Mouse (Mus musculus) kidney, postnatal 14 days (tissue): ENCODE measurements around the gene Rilp.

ENCODE experiments used
- DNase-seq: peaks from one replicate; pipeline ENCODE4 v3.0.0; 2022; ENCODE audit warnings: mixed read lengths

Gene Rilp

DNA sequence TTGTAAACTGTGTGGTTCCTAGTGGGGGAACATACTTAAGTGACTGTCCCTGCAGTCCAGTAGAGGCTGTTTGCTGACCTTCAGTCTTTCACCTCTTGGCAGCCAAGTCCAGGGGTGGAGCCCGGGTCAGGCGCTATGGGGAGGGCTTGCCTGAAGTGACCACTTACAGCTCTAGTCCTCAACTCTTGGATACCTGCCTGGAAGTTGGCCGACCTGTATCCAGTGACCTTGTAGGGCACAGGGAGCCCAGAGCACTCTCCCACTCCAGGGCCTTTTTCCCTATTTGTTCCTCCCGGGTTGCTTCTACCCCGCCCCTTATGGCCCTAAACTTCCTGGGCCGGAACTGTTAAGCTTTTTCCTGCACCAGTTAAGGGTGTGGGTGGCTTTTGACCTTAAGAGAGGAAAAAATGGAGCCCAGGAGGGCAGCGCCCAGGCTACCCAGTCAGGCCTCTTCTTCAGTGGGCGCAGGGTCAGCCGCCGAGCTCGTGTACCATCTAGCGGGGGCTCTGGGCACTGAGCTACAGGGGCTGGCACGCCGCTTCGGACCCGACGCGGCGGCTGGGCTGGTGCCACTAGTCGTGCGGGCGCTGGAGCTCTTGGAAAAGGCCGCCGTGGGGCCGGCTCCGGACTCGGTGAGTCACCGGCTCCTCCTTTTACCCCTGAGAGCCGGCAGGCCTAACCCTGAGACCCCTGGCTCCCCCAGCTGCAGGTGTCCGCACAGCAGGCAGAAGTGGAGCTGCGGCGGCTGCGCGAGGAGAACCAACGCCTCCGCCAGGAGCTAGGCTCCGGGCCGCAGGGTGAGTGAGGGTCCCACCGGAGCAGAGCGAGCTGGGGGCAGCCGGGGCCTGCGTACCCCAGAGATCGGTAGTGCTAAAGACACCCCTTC is at the start of gene Rilp:
Gene Rilp, plus strand, starts transcription at position 354 of the 886 bp plus-strand sequence.
- DNase-seq: peak; percentile 94

DNA sequence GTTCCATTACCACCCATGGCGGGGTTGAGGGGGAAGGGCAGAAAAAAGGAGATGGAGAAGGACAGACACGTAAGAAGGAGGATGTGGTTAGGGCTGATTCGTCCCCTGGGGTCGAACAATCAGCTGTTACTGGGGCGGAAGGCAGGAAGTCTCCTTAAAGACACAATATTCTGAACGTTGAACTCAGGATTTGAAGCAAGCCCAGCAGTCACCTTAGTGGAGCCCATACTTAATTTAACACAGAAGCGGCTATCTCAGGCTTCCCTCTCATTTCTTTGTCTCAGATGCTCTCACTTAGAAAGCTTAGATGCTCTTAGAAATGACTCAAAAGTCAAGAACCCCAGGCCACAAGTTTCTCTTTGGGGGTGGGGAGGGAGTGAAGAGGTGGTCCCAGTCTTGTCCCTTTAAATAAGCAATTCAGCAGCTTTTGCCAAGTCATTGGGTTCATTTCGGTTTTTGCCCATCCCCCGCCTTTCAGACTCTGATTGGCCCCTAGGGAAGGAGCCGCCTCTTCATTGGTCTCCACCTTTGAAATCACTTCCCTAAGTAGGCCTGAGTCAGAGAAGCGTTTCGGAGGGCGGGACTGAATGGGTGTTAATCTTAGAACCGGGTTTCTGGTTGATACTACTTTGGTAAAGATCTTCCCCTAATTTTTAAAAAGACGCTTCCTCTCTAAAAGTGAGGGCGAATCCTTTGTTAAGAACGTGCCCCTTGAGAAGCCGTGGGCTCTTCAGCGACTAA is 49.6 kb upstream of the Rilp start:
- peak; percentile 95 for DNase-seq

DNA sequence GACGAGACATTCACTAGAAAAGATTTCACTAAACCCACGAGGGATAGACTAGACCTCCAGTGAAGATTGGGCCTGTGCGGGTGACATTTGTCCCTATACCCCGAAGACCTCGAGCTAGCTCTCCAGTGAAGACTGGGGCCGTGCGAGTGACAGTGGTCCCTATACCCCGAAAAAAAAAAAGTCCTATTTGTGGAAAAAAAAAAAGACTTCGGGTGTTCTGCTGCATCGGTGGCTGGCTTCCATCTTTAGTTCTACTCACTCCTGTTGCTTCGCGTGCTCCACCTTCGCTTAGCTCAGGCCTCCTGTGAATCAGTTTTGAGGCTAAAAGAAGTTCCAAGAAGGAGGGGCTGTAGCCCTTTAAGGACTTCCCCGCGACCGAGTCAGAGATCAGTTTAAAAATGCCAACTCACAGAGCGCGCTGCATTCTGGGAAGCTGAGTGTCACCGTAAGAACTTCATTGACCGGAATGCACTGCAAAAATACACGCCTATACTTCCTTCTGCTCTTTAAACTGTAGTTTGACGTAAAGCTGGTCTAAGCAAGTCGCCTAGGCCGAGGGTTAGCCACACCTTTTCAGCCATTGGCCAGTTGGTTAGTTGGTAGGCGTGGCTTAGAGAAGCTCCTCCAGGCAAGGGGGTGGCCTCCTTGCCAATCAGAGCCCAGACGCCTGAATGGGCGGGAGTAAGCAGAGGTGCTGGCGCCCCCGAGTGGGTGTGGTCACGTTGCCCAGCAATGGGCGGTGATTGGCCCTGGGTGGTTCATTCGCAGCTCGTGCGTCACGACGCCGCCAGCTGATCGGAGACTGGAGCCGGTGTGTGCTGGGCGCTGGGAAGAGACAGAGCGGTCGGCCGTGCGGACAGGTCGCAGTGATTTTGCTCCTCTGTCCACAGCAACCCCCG is 48.8 kb upstream of the Rilp start, which contains the start of gene Tlcd2:
Gene Tlcd2, plus strand, starts transcription at position 872 of the 899 bp plus-strand sequence.
- peak; percentile 100 for DNase-seq

DNA sequence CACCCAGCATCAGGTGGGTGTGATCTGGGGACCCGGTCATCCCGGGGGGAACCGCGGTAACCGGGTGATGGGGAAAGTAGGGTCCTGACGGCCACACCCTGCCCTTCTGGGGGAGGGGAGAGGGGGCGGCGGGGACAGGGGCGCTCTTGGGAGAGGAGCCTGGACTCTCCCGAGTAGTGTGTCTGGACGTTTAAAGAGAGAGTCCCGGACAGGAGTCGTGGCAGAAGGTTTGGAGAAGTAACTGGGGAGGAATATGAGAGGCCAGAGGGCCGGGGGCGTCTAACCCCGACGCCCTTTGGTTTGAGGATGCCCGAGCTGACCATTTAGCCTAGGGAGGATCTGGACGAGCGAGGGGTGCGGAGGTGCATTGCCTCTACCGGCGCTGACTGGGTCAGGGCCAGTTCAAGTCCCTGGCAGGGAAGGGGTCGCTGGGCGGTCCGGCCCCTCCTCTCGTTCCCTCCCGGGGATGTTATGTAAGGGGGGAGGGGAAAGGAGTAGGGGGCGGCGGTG is 48.1 kb upstream of the Rilp start:
- no peak for DNase-seq

DNA sequence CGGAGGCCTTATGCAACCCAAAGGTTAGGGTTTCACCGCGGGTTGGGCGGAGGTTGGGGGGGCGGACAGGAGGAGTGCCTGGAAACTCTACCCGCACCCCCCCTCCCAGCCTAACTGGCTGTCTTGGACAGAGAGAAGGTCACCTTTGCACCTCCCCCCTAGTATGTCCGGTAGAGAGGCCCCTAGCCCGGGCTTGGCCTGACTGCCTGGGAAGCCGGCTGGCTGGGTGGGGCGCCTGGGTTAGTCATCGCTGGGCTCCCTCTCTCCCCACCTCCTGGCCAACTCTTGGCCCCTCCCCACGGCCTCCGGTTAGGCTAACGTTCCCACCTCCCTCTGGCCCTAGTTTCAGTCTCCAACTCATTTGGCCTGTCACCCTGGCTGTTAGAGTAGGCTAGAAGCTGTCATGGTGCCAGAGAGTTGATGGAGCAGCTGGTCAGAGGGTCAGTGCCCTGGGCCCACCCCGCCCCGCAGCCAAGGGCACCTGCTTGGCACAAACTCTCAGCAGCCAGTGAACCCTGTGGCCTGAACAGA is 47.6 kb upstream of the Rilp start:
- DNase-seq: peak; percentile 92

DNA sequence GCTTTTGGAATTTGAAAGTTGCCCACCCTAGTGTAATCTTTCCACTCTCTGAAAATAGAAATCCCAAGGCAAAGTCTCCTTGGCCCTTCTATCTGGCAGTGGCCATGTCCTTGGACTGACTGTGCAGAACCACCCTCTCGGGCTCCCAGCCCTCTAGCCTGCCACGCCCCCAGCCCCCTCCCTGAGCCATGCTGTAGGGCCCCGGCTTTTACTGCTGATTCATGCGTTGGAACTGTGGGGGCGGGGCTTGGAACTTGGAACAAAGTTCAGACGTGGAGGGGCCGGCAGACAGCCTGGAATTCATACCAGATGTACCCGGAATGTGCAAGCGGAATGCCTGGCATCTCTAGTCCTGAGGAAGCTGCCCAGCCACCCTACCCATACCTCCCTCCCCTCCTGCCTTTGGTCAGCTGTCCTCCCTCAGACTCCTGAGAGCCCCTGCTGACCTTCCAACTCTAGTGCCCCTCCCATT is 47.0 kb upstream of the Rilp start:
- DNase-seq: peak; percentile 97

DNA sequence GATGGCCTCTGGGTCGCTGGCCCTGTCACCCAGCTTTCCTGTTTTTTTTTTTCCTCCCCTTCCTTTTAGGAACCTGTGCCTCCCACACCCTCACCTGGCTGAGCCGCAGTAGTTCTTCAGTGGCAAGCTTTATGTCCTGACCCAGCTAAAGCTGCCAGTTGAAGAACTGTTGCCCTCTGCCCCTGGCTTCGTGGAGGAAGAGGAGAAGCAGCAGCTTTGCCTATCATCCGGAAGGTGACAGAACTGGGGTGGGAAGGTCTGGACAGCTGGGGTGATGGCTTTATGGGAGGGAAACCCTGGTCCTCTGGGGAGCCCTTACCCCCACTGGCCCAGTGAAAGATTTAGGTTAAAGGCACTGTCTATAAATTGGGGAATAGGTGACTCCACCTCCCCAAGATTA is 46.3 kb upstream of the Rilp start:
- DNase-seq: no peak

DNA sequence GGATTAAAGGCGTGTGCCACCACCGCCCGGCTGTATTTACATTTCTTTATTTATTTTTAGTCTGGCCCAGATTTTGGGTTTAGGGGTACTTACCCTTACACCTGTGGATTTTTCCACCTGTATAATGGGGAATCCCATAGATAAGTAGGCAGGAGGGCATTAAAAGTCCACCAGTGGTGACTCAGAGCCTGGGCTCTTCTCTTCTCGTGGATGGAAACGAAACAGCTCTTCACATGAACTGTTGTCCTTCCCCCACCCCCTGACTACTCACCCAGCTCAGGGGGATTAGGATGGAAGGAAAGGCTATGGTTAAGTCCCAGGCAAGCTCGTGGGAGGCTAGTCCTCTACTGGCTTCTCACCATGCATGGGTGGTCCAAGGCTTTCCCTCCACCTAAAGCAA is 45.5 kb upstream of the Rilp start:
- DNase-seq: no peak

DNA sequence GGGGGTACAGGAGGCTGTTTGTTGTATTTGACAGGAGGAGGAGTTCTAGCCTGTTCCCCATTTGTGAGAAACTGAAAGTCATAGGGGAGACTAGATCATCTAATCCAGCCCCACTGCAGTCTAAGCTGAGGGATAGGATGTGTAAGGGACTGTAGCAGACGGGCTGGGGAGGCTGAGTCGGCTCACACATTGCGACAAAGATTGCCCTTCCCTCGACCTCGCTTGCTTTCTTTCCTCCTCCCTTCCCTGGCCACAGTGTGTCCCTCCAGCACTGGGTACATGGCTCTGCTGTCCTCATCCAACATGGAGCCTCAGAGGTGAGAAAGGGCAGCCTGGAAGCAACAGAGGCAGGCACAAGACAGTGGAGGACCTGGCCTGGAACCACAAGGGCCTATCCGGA is 44.8 kb upstream of the Rilp start:
- no peak for DNase-seq

DNA sequence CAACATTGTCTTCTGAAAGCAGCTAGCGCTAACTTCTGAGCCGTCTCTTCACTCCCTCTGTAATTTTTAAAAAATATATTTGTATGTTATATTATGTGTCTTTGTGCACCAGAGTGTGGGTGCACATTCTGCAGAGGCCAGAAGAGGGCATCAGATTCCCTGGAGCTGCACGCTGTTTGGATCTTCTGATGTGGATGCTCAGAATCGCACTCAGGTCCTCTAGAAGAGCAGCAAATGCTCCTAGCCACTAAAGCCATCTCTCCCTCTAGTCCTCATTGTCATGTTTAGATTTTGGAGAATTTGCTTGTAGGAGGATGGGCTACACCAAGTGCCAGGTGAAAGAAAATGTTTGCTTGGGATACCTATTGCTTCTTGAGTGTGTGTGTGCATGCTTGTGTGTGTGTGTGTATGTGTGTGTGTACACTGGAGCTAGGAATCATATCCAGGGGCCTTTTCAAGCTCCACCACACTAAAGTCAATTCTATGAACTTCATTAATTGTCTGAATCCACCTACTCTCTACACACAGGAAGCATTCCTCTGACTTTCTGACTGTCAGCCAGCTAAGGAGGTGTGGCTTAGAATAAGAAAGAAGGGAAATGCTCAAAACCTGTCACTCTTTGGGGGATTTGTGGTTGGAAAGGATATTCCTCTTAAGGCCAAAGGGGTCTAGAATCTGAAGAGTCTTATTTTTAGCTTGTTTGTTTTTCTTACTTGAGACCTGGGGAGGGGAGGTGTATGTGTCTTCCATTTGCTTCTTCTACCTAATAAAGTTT is 43.0 kb upstream of the Rilp start:
- DNase-seq: no peak

DNA sequence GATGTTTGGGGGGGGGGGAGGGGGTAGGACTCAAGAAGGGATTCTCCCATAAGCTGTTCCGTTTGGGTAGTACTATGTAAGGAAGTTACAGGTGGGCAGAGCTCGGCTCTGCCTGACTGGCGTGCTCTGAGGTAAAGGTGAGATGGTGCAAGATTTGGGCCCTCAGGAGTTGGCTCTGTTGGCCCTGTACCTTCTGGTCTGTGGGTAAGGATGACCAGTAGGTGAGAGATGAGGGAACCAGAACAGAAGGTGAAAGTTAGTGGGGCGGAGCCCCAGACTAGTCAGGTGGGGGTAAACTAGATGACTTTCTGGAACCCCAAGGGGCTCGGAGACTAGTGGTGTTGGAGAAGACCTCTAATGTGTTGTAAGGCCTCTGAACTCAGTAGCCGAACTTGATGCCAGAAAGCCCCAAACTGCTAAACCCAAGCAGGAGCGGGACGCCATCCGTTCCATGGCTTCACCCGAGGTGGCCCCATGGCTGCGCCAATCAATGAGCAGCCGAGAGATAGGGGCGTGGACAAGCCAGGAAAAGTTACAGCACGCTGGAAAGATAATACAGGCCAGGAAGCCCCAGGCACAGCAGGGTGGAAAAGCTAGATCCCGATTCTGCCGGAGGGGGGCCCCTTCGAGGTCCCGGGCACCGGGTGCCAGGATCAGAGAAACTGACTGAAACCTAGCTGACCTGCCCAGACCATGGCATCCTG is 42.2 kb upstream of the Rilp start:
- DNase-seq: peak; percentile 82

DNA sequence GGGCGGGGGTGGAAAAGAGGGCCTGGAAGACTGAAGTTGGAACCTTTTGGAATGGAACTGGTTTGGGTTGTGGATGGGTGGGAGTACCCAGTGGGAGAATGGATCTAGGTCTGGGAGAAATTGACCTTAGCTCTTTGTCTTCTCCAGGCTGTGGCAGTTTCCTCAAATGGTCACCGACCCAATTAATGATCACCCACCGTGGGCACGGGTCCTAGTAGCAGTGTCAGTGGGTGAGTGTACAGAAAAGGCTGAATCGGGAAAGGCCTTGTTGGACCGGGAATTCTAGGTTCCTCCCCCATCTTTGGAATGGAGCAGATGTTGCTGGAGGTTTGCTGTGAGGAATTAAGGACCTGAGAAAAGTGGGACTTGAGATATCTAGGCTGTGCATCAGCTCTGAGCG is 41.5 kb upstream of the Rilp start:
- DNase-seq: no peak

DNA sequence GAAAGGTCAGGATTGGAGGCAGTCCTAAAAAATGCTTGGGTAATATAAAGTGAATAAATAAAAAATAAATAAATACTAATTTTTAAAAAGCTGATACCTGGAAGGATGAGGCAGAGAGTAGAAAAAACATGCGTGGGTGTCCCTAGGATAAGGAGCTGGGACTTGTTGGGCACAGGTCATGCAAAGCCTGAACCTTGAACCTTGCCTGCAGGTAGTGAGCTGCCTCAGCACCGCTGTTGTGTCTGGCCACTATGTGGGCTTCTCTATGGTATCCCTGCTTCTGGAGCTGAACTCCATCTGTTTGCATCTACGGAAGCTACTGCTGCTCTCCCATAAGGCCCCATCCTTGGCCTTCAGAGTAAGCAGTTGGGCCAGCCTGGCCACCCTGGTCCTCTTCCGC is 40.6 kb upstream of the Rilp start:
- no peak for DNase-seq

DNA sequence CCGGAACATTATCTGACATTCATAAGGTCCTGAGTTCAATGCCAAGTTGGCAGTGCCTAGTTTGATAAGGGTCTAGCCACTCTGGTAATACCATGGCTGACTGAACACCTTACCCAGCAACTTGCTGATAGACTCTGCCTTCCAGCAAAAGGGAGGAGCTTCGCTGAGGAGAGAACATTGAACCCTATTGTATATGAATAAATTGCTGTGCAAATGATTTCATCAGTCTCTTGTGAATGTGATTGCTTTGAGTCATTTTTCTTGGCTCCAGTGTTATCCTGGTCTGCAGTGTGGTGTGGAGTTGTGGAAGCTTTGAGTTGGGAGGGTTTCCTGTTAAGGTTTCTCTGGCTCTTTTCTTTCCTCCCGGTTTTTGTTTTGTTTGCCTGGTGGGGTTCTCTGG is 39.2 kb upstream of the Rilp start:
- no peak for DNase-seq

DNA sequence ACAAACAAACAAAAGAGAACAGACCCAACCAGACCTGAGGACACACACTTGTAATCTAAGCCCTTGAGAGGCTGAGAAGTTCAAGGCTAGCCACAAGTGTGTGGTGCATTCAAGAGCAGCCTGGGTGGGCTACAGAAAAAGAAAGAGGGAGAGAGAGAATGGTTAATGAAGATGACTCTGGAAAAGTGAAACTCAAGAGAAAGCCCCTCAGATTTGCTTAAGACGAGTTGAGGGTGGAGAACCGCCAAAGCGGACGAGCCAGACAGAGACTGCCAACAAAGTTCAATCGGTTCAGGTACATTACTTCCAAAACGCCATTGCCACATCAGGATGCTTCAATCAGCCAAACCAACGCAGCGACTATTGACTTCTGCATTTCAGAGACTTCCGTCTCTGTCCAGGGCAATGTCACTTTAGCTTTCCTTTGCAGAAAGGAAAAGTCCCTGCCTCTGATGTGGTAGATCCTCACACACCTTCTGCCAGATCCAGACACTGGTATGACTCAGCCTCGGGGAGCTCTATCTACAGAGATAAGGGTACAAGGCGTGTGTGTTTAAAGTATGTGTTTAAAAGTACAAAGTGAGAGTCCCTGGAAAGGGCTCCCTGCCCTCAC is 37.3 kb upstream of the Rilp start:
- DNase-seq: no peak

DNA sequence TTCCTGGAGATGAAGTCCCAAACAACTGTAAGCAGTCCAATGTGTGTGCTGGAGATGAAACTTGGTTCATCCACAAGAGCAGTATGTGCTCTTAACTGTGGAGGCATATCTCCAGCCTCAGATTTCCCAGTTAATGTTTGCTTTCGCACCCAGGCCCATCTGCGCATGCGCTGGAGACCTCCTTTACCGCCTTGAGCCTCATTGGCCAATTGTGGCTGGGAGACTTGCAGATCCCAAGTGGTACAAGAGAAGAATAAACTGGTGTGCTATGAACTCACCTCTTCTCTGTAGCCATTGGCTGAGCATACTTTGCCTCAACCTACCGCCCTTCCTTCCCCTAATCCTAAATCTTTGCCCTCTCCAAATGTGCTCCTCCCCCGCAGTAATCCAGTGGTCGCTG is 36.5 kb upstream of the Rilp start:
- DNase-seq: no peak

DNA sequence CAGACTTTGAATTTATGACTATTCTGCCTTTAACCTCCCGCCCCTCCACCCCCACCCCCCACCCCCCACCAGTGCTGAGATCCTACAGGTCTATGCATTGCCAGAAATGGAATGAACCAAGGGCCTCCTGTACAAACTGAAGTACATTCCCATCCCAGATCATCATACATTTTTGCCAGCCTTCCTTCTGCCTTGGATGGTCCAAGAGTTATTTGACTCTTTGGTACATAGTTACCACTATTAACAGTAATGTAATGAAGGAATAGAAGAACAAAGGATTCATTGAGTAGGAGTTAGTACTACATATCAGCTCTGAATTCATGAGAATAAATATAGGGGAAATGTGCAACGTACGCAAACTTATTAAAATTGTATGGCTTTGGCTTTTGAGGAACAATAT is 23.7 kb upstream of the Rilp start:
- DNase-seq: no peak

DNA sequence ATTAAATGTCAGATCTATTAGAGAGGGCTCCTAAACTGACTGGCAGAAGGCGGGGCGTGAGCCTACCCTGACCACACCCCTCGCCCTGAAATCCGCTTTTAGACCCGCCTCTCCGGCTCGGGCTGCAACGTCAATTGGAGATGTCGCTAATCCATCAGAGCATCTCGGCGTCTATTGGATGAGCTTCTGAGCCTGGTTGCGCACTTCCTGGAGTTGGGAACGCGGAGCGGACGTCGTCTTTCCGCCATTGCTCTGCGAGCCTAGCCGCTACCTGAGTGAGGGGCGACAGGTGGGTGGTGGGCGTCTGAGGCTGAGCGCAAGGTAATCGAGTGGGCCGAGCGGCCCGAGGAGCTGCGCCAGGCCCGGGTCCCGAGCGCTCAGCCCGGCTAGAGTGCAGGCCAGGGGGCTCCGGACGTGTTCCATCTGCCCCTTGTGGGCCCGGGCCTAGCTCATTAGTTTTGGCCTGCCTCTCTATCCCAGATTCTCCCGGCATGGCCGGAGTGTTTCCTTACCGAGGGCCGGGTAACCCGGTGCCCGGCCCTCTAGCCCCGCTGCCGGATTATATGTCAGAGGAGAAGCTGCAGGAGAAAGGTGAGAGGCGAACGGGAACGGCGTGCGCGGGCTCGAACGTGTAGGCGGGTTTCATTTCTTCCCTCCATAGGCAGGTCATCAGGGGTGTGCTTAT is 23.2 kb upstream of the Rilp start, which contains the start of gene Prpf8:
Gene Prpf8, plus strand, starts transcription at position 216 of the 685 bp plus-strand sequence.
- DNase-seq: peak; percentile 97

DNA sequence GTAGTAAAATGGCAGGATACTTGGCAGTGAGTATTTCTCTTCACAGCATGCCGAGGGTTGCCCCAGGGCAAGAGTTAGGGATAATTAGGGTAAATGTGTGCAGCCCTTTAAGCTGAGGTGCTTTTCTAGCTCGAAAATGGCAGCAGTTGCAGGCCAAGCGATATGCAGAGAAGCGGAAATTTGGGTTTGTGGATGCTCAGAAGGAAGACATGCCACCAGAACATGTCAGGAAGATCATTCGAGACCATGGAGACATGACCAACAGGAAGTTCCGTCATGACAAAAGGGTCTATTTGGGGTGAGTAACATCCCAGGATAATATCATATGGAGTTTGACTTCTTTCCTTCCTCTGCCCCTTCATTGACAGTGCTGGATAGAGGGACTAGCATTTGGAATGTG is 22.4 kb upstream of the Rilp start:
- DNase-seq: no peak
